Mouse (Mus musculus) kidney, postnatal 4 days (tissue): ENCODE measurements around the gene Fermt2.

Experiments
- DNase-seq, 2 experiments: peaks; one replicate each; pipeline ENCODE4 v3.0.0; 2021; ENCODE audit warnings: mixed read lengths in 2 of 2

Fermt2 gene

DNA sequence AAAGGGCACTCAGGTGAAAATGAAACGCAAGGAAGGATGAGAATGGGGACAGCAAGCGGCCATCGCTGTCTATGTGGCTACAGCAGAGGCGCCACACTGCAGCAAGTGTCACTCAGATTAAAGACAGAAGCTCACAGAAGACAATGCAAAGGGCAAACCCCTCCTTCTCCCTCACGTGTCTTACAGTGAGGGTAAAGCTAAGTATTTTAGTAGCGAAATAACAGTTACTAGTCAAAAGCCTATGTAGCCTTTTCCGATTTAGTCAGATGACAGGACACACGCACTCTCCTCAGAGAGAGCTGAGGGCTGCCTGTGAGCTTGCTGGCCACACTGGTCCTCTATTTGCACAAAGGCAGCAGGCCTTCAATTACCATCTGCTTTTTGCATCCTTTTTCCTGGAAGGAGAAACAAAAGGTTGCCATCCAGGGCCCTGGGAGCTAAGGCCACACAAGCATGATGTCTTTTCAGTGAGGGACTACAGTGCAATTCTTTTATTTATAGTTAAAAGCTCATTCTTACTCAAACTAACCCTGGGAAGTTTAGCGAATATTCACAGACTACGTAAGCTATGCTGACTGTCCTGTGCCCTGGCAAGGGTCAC, 66.9 kb downstream of the Fermt2 start:
- DNase-seq: no peak

DNA sequence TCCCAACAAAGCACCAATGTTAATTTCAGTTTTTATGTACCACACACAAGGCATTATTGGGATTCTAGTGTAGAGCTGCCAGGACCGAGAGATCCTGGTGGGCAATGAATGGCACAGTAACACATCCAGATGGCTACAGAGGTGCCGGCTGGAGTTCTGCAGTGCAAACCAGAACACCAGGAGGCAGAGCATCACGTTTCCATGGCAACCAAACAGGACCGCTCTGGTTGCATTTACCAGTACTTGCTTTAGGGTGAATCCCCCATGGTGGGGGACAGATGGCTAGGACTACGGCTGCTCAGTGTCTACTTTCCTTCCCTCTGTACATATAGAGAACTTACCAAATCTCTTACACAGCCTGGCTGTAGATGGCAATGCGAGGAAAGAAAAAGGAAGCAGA, 67.5 kb downstream of the Fermt2 start:
- no peak for DNase-seq

DNA sequence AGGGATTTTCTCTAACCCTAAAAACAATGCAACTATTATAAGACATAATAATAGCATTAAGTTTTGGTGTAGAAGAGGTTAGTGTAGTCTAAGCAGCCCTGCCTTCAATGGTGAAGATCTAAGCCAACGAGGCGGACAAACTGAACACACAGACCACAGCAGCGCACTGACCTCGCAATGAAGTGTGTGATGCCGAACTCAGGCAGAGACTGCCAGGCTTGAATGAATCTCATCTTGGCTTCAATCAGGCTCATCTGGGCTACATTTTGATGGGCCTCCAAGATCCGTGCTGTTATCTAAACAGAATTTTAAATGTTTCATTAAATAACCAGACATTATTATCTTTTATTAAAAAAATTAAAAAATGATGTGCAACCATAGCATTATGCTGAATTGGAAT, 68.0 kb downstream of the Fermt2 start:
- no peak for DNase-seq

DNA sequence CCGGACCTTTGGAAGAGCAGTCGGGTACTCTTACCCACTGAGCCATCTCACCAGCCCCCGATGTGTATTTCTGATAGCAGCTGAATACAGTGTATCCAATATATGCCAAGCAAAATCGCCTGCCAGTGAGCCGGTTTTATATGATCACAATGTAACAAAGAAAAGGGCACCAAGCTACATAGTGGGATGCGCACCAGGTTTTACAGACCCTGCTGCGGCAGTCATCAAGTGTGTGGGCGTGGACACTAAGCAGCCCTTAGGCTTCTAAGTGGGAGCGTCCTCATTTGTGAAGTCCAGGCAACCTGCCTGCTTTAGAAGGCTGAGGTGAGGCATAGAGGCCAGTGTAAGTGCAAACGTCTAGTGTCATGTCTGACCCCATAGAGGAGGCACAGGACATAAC, 69.4 kb downstream of the Fermt2 start:
- no peak for DNase-seq

DNA sequence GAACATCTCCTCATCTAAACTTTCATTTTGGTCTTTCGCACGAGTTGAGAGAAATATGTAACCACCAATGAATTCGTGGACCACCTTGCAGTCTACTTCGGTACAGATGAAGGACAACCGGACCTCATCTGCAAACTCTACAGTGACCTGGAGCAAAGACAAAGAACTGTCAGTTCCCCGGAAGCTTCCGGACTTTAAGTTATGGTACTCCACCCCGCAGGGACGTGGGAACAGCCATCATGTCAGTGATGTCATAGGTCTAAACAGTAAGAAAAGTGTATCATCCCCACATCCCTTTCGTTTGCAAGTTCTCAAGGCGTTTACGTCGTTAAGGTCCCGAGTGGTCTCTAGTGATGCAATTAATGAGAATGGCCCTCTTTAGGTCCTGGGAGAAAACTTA, 70.0 kb downstream of the Fermt2 start:
- no peak for DNase-seq

DNA sequence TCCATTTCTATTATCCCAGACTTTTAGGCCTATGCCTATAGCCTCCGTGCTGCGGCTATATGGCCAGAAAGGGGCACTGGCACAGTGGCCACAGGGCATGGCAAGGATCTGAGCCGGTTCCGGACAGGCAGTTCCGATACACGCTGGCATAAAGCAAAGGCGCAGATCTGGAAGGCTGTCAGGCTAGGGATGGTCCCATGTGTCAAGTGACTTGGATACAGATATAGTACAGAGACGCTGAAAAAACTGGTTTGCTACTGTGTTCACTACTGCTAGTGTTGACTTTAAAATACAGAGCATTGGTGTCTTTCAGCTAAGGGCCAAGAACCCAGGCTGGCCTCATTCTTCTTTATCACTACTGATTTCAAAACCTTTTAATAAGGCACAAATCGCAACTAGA, 72.9 kb downstream of the Fermt2 start:
- DNase-seq: no peak

DNA sequence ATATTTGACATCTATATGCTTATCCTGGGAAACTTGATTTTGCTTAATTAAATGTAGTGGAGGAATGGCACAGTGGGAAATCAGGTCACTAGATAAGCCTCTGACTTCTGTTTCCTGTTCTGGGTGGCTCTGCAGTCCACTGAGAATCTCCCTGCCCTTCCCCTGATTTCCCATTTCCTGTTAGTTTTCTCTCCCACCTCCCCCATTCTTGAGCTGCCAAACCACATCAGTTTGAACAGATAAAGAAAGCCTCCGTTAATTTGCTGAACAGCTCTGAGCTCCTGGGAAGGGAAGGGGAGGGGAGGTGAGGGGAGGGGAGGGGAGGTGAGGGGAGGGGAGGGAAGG, 73.4 kb downstream of the Fermt2 start:
- DNase-seq: peak in 1 of 2 experiments; percentile 48

DNA sequence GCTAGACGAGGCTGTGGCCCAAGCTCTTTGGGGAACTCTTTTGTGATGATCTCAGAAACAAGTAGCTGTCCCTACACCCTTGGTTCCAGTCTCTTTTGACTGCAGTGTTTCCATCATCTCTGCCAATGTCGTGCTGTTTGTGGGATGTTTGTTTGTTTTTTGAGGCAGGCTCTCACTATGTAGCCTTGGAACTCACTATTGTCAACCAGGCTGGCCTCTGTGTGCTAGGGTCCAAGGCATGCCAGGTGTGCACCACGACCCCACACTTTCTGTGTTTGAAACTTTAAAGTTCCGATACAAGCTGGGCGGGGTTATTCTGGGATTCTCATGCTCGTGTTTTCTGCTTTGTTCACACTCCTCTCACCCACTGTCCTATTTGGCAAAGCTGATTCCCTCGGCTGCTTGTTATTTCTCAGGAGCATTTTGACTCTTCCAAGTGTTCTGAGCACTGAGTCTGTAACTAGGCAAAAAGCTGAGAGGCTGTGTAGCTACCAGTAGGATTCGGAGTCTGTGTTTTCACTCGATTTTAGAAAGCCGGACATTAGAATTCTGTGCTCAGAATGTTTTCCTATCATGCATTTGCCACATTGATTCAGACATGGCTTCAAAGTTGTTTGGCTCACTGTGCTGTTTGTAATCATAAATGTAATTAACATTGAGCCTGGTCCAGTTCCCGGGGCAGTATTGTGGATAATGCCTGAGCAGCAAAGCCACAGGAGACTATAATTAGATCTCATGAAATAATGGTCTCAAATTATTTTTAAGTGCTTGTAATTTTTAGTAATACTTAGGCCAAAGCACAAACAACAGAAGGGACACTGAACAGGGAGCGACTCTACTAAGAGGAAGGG, 74.0 kb downstream of the Fermt2 start:
- DNase-seq: no peak

DNA sequence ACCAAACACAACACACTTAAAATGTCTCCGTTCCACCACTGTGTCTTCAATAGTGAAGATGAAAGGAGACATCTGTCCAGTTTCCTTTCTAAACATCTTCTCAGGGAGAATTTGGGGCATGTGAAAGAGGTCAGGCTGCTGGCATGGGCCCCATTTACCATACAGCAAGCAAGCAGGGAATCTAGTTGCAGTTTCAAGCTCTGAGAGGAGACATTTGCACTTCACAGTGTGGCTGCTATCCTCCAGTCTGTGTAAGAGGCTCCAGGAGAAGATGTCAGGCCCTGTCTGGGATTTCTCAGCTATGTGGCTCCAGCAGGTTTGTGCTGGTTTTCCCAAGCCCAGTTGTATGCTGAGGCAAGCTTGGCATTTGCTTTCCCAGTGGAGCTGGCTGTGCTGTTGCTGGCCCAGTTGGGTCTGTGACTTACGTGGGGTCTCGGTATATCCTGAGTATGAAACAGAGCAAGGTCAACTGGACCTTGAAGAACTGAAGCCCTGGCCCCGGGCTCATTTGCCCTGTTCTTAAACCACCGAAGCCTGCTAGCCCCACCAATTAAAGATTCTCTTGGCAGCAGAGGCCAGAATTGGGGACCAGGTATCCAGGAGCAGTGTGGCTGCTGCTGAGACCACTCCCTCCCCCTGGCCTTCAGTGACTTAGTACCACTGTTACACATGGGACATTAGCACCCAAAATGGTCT, 76.2 kb downstream of the Fermt2 start:
- peak; percentile 60 to 71 for DNase-seq

DNA sequence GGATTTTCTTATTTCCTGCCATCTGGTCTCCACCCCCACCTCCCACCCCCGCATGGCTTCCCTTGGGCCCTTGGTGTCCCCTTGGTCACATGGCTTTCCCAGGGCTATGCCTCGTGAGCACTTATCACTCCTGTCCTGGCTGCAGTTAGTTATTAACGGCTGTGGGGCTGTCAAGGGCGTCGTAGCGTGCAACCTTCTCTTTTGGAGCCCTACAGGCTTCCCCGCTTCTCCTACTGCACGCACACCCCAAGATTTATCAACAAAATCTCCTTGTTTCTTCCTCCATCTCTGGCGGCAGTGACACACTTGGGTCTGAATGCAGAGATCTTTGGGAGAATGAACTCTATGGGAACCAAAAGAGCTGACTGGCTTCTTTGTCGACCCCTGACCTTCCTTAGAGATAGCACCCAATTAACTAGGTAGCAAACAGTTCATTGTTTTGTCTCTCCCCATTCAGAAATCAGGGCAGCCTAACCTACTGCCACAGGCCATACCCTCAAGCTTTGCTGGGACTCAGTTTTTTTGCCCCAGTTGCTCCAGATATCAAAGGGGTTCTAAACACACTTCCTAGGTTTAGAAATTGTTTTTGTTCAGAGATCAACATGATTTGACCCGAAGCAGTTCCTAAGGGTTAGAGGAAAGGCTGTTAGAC, 76.9 kb downstream of the Fermt2 start:
- peak; percentile 73 to 84 for DNase-seq

DNA sequence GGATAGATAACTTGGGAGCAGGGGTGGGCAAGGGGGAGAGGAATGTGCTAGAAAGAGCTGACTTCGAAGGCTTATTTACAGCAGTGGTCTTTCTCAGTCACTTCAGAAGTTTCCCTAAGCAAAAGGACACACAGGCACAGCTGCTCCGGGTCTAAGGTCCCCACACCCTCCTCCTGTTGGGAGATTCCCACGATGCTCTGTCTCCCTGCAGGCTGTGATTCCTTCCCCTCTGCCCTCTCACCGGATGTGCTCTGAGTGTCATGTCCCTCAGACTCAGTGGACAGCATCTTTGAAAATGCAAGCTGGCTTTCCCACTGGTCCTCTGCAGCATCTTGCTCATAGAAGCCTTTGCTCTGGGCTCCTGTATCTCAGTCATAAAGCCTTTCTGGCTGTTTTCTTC, 77.8 kb downstream of the Fermt2 start:
- peak; percentile 56 to 67 for DNase-seq

DNA sequence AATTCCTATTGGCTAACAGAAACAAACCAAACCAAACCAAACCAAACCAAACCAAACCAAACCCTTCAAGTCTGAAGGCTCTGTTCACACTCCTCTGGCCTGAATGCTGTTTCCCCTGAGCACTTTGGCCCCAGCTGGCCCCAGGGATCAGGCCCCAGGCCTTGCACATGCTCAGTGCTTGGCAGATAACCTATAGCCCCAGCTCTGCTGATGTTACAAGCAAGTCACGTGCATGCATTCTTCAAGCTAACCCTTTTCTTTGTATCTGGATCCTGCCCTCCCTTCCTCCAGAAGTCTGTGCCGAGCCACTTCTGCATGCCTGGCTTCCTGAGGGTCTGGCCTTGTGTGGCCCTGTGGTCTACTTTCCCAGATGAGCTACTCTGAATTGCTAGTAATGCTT, 78.8 kb downstream of the Fermt2 start:
- DNase-seq: no peak

DNA sequence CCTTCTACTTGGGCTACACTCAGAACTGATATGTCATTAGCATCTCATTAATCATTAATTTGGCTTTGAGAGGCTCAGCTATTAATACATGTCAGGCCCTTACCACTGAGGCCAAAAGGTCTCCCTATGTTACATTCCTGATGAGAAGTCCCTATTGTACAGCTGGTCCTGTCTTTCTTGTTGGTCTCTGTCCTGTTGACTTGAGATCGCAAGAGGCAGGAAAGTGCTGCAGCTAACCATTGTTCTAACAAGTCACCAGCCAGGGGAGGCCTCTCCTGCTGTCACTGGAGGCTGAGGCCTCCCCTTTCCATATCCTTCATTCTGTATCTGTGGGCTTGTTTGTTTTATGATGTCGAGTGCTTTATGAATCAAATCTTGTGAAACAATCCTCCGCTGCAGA, 83.1 kb downstream of the Fermt2 start:
- no peak for DNase-seq

DNA sequence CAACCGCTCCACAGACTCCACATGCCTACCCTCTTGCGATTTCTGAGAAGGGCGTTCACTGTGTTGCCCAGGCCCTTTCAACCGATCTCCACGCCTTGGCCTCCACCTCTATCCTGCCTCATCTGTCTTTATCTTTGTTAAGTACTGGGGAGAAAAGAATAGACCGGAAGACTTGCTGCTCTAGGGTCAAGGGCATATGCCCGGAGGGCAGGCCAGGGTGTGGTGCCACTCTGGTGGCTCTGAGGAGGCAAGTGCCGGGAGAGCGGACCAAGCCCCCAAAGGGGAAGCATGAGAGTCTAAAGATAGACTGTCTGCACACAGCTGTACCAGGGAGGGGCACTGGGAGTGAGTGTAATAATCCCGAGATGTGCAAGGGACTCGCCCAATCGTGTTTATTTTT, 84.5 kb downstream of the Fermt2 start:
- DNase-seq: no peak

DNA sequence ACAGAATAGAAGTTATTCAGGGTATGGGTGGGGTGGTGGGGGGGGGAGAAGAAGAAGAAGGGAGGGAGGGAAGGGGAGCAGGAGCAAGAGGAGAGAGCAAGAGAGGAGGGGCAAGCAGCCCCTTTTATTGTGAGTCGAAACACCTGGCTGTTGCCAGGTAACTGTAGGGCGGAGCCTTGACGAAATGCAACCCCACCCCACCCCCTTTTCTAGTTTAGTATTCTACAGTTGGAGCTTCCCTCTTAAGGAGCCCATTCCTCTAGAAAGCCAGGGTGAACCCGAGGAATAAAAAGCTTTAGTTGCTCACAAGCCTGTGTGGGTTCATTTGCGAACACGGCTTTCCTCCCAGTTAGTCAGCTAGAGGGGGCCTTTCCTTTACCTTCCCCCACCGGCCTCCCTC, 85.0 kb downstream of the Fermt2 start:
- DNase-seq: peak in 1 of 2 experiments; percentile 14

DNA sequence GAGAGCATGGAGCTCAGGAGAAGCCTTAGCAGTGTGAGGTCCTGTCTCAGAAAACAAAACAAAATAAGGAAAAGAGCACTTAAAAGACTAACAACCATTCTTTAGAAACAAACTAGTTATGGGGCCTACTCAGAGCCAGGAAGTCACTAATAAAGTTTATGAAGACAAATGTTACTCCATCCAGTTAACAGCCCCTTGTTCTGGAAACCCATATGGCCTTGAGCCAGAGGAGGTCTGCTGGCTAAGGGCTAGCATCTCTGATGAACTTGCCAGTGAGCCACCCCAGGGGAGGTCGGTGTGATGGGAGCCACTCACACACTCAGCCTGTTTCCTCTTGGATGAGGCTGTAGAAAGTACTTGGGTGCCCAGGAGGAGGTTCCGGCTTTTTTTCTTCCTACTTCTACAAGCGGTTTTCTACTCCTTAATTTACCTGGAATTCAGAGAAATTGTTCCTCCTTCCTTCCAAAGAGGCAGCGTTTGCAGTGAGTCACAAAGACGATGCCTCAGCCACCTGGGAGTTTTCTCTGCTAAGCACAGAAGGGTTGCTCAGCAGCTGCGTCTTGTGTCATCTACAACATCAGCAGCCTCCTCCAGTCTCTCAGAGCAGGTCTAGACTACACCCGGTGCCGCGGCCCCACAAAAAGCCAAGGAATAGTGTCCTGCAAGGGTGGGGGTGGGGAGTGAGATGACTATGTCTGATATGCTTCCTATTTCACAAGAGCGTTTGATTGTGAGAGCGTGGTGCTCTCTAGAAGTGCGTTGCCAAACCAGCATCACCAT, 86.9 kb downstream of the Fermt2 start:
- no peak for DNase-seq

DNA sequence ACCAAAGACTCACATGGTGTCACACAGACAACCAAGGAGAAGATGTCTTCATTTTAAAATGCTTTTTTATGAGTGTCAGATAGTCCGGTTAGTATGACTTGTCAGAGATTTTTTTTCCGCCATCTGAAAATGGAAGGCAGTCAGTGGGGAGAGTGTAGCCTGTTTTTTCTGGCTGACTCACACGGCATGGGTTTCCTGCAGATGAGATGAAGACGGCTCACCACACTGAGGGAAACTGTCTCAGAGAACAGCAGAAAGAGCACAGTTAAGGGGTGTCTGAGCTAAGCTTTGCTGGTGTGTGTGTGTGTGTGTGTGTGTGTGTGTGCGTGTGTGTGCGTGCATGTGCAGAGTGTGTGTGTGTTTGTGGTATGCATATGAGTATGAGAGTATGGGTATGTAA, 88.6 kb downstream of the Fermt2 start:
- DNase-seq: no peak

DNA sequence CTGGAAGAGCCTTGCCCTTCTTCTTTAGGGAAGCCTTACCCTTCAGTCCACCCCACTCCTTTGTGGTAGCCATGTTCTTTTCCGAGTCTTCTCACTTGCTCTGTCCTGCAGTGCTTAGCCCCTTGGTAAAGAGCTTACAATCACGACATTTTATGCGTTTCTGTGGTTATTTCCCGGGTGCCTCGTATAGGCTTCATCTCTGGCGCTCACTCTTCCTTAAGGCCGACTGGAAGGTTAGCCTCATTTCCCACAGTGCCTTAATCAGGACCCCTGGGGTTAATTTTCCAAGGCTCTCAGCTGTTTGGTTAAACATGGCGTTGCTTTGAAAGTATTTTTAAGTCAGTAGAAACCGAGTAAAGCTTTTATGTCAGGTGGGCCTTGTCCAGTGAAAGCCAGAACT, 90.5 kb downstream of the Fermt2 start:
- no peak for DNase-seq

DNA sequence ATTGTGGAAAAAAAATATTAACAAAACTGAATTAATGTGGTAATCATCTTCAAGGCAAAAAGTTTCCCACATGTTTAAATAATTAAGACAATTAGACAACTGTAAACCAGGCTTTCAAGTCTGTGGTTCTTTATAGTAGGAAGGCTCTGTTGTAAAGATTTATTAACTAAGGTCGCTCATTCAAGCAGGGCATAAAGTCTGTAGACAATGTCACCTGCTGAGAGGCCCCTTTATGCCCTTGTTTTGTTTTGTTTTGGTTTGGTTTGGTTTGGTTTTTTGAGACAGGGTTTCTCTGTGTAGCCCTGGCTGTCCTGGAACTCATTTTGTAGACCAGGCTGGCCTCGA, 91.0 kb downstream of the Fermt2 start:
- no peak for DNase-seq

DNA sequence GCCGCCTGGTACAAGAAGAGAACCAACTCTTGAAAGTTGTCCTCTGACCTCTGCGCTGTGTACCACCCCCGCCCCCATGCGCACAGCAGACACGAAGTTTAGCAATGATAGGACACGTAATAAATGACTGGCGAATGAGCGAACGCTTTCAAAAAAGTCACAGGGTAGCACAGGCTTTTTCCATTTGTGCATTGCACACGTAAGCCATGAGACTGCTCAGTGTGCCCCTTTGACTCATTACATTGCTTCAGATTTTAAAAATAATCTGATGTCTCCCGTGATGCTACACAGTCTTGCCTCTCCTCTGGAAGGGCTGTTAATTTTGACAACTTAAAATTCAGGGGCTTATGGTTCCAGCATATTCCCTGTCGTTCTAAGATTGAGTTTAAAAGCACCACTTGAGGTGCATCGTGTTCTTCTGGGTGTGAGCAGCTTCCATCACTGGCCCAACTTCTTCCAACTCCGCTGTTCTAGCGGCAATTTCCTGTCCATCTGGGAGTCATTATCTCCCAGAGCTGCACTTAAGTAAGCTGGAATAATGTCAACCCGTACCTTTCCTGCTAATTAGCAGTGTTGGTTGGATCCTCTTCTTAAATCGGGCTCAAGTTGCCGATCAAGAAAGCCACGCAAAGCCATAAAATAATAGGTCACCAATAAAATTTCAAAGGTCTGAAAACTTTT, 91.5 kb downstream of the Fermt2 start:
- DNase-seq: no peak

DNA sequence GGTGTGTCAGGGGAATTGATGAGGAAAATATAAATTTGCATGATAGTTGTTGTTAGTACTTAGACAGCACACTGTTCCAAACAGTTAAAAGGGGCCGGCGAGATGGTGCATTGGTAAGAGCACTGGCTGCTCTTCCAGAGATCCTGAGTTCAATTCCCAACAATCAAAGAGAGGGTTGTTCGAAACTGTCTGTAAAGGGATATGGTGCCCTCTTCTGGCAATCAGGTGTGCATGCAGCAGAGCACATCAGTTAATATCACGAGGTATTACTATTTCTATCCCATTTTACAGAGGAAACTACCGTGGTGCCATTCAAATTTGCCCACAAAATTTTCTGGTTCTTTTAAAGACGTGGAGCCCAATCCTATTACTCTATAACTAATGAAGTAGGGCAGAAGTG, 95.7 kb downstream of the Fermt2 start:
- DNase-seq: no peak

DNA sequence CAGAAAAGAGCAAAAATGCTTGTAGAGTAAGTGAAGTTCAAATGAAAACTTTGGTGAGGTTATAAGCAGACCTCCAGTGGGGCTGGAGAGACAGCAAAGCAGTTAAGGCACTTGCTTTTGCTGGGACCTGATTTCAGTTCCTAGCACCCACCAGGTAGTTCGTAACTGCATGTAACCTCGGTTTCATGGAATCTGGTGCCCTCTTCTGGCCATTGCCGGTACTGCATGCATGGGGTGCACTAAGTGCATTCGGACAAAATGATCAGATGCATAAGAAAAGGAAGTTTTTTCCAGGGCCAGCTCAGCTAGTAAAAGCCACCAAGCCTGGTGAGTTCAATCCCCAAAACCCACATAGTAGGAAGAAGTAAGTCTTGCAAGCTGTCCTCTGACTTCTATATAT, 97.9 kb downstream of the Fermt2 start:
- DNase-seq: peak in 1 of 2 experiments; percentile 56
